In genomic region chr13:93674131-93674561, GRCm38 (mm10) we compare ENCODE assay signal across 10 mouse cellular contexts. TPM values are rescaled to one million over a fixed set of nuclear protein-coding genes. Genes with fewer than 3 reads are reported as not detected.
DNase-seq lines count a peak whose midpoint lies in the region; ATAC-seq and TF ChIP-seq lines count a peak whose summit lies in the region.
"Had no signal": no experiment of that assay in that cellular context is flagged by ENCODE, and none has a peak within 500 bp of the region (broad histone marks: within the 10 kb centered on the region; RNA-seq: fewer than 3 reads in every experiment).

Bhmt2 (minus strand) TSS chr13:93674302.
Dmgdh (plus strand) TSS chr13:93674433.

- peak within 1 kb of the TSS; percentile 44 for H3K4me3 ChIP-seq in testis, adult 2 months (ENCODE audit: control insufficient read depth, low read depth, low read length)
- H3K4me3 ChIP-seq in liver, embryonic 14.5 days (ENCODE audit: insufficient read depth in 1 of 2, low read depth in 2 of 2, low read length in 2 of 2): peak within 1 kb of the TSS; percentile 44 to 51

- DNase-seq in testis, postnatal 10 days (ENCODE audit: low spot score): no peak
- peak; percentile 59 for DNase-seq in kidney, adult 18-20 months
- no peak for DNase-seq in liver, embryonic 14.5 days (ENCODE audit: low read depth in 3 of 3, low spot score in 3 of 3)
- DNase-seq in urinary bladder, adult 18-20 months (ENCODE audit: low spot score in 2 of 2): no peak
- DNase-seq in thymus, postnatal 0 days (ENCODE audit: low spot score): no peak
- DNase-seq in layer of hippocampus, adult 9-10 months (ENCODE audit: low spot score): no peak
- DNase-seq in layer of hippocampus, postnatal 25 days (ENCODE audit: extremely low spot score in 1 of 2, low spot score in 1 of 2): no peak
- DNase-seq: lung, postnatal 10 days; thymus, postnatal 36 days had no signal

- no peak for TF ChIP-seq EP300 in liver, embryonic 14.5 days (IDR thresholded peaks at IDR 0.05; ENCODE audit: low read depth)

- ATAC-seq in liver, embryonic 14.5 days (ENCODE audit: insufficient read depth): peak; percentile 61

- peak within 1 kb of the TSS; percentile 47 for H3K4me2 ChIP-seq in liver, embryonic 14.5 days (ENCODE audit: low read depth)

- 12% methylated on average over 31 of the region's 31 CpGs for WGBS in liver, embryonic 14.5 days (ENCODE audit: insufficient replicate concordance)

- H3K4me1 ChIP-seq in testis, adult 2 months (ENCODE audit: control insufficient read depth, insufficient read depth, low read length): peaks cover 6% of the 10 kb centered on the region; the same call in 1 of the 2 replicates
- H3K4me1 ChIP-seq in liver, embryonic 14.5 days (replicated peaks; ENCODE audit: control insufficient read depth in 2 of 2, insufficient read depth in 2 of 2, low read length in 1 of 2): no peaks in the 10 kb centered on the region

- no peaks in the 10 kb centered on the region for H3K36me3 ChIP-seq in testis, adult 2 months (ENCODE audit: control insufficient read depth, insufficient read depth, low read length)
- H3K36me3 ChIP-seq in liver, embryonic 14.5 days (replicated peaks; ENCODE audit: control insufficient read depth, insufficient read depth, low read depth): no peaks in the 10 kb centered on the region

- no peak within 1 kb of the TSS for H3K27ac ChIP-seq in testis, adult 2 months (ENCODE audit: control insufficient read depth, insufficient read depth, low read depth, low read length)
- H3K27ac ChIP-seq in liver, embryonic 14.5 days: no peak within 1 kb of the TSS

- H3K27me3 ChIP-seq in testis, adult 2 months (ENCODE audit: control insufficient read depth, insufficient read depth, low read length): no peaks in the 10 kb centered on the region
- peaks cover 4% of the 10 kb centered on the region for H3K27me3 ChIP-seq in liver, embryonic 14.5 days (ENCODE audit: control insufficient read depth, insufficient read depth, low read length)

- TF ChIP-seq CTCF in testis, adult 2 months (IDR thresholded peaks at IDR 0.05; ENCODE audit: control insufficient read depth, insufficient read depth, insufficient replicate concordance, low read depth, low read length): no peak
- no peak for TF ChIP-seq CTCF in liver, embryonic 14.5 days (IDR thresholded peaks at IDR 0.05; ENCODE audit: low read depth)

- H3K9ac ChIP-seq in liver, embryonic 14.5 days (replicated peaks): 0 out of 2 replicates have a peak within 1 kb of the TSS, but pooled peaks have one; percentile 7

- H3K9me3 ChIP-seq in liver, embryonic 14.5 days (ENCODE audit: control insufficient read depth, low read length): no peaks in the 10 kb centered on the region

- TF ChIP-seq POLR2A in testis, adult 2 months (IDR thresholded peaks at IDR 0.05; ENCODE audit: control insufficient read depth, low read depth, low read length): no peak

RNA-seq across cellular contexts. Expression of gene Bhmt2, which starts in this region (rescaled TPM):
- 1.4 and 1.7 TPM in 2 replicates for polyA plus RNA-seq in testis, adult 2 months (2012; rRNA removed)
- 12.2 and 13.6 TPM in 2 replicates for polyA plus RNA-seq in liver, embryonic 14.5 days (2012; rRNA removed)
- polyA plus RNA-seq in liver, embryonic 14.5 days (2014; fragmentation: Nextera tagmentation; extraction: Ambion mirVana): 16.8 TPM in 2 replicates
- polyA plus RNA-seq in thymus, postnatal 0 days (2015; fragmentation: Nextera tagmentation; extraction: Ambion mirVana): not detected in 2 replicates
- under 1 TPM; 0.14 to 0.20 TPM for total RNA-seq in layer of hippocampus, postnatal 25 days (2021)

RNA-seq across cellular contexts. Expression of gene Dmgdh, which starts in this region (rescaled TPM):
- 0.12 and 0.17 TPM in 2 replicates for polyA plus RNA-seq in testis, adult 2 months (2012; rRNA removed)
- polyA plus RNA-seq in liver, embryonic 14.5 days (2012; rRNA removed): 6.8 and 9.7 TPM in 2 replicates
- 12.0 and 13.1 TPM in 2 replicates for polyA plus RNA-seq in liver, embryonic 14.5 days (2014; fragmentation: Nextera tagmentation; extraction: Ambion mirVana)
- not detected in 2 replicates for polyA plus RNA-seq in thymus, postnatal 0 days (2015; fragmentation: Nextera tagmentation; extraction: Ambion mirVana)
- under 1 TPM; 0.22 to 0.23 TPM for total RNA-seq in layer of hippocampus, postnatal 25 days (2021)
